Mouse (Mus musculus): ENCODE results near the gene Hsd17b2.

Gene Hsd17b2

GRCm38 (mm10) chr8:117747886-117748730, 46.4 kb downstream of the Hsd17b2 start:
- CTCF ChIA-PET: interaction anchor here (0.6 to 2.1 kb wide), 11 partner anchors 20 to 1902 kb away, joined by 3 to 7 read pairs (median 4); no protein-coding TSS in a partner anchor

GRCm38 (mm10) chr8:117749436-117749835, 47.7 kb downstream of the Hsd17b2 start:
- CTCF ChIA-PET: no interaction called here
- POLR2A ChIA-PET: interaction anchor here in 3 of 4 experiments (0.7 to 1.5 kb wide), 7 partner anchors 17 to 113 kb away, joined by 3 to 4 read pairs (median 3); partner anchors contain the start of gene Mphosph6 (in 2 of the 3)

More at GRCm38 (mm10) chr8:117747886-117748730, 46.4 kb downstream of the Hsd17b2 start:
- POLR2A ChIA-PET: interaction anchor here in 3 of 4 experiments (0.6 to 2.9 kb wide), 23 partner anchors 8 to 640 kb away, joined by 3 to 29 read pairs (median 3); partner anchors contain the start of gene Mphosph6 (in 3 of the 3)

GRCm38 (mm10) chr8:117757900-117758299, 56.2 kb downstream of the Hsd17b2 start:
- CTCF ChIA-PET: interaction anchor here in 2 of 4 experiments (0.6 to 0.9 kb wide), 2 partner anchors 18 to 157 kb away, joined by 3 read pairs; no protein-coding TSS in a partner anchor
- POLR2A ChIA-PET: interaction anchor here in 1 of 4 experiments (0.5 kb wide), 1 partner anchor 88 kb away, joined by 3 read pairs; no protein-coding TSS in a partner anchor

DNA sequence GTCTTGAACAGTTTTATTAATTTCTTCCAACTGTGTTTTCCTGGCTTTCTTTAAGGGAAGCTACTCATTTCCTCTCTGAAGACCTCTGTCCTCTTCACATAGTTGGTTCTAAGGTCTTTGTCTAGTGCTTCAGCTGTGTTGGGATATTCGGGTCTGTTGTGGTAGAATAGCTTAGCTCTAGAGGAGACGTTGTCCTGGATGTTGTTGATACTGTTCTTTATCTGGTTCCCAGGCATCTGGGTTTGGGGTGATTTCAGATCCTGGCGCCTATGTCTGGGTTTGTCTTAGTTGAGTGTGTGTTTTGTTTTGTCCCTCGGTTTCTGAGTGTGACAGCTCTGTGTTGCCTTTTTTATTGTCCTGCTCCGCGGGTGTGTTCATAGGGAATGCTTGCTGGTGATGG, 61.1 kb downstream of the Hsd17b2 start:
- POLR2A ChIA-PET: interaction anchor here in 1 of 4 experiments (1.3 kb wide), 1 partner anchor 25 kb away, joined by 3 read pairs; no protein-coding TSS in a partner anchor
- CTCF ChIA-PET: interaction anchor here in 2 of 4 experiments (0.6 to 1.1 kb wide), 3 partner anchors 9 to 92 kb away, joined by 3 to 15 read pairs (median 6); no protein-coding TSS in a partner anchor

DNA sequence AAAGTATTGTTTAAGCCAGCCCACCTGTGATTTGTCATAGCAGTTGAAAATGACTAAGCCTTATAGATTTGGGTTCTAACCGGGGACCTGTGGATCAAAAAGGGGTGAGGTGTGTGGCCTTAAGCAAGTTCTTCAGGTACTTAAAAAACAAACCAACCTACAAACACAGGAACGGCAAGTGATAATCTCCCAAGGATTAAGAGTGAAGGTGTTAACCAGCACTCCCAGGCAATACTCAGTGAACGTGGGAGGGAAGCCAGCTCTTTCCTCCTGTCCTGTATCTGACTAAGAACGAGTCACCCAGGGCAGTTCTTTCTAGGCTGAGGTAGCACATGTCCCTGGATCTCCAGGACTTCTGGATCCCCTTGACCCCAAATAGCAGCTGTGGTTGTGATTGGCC, 62.9 kb downstream of the Hsd17b2 start:
- ChIA-PET POLR2A (interaction anchor here in 1 of 4 experiments (1.6 kb wide), 1 partner anchor 37 kb away, joined by 6 read pairs; the partner anchor contains the start of gene Mphosph6), CTCF (no interaction called here)

DNA sequence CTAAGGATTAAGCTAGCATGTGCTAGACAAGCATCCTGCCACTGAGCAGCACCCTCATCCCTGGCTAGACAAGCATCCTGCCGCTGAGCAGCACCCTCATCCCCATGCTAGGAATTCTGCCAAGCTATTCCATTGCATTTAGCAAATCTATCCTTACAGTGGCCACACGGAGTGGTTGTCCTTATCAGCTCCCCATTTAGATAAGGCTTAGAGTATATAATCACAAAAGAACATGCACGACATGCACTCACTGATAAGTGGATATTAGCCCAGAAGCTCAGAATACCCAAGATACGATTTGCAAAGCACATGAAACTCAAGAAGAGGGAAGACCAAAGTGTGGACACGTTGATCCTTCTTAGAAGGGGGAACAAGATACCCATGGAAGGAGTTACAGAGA, 64.2 kb downstream of the Hsd17b2 start:
- CTCF ChIA-PET: interaction anchor here in 1 of 4 experiments (0.6 kb wide), 1 partner anchor 511 kb away, joined by 3 read pairs; no protein-coding TSS in a partner anchor
- POLR2A ChIA-PET: interaction anchor here in 1 of 4 experiments (1.0 to 1.6 kb wide), 2 partner anchors 14 to 36 kb away, joined by 3 to 6 read pairs; partner anchors contain the start of gene Mphosph6

- CTCF ChIA-PET: interaction anchor here in 2 of 4 experiments (0.7 to 1.2 kb wide), 3 partner anchors 84 to 161 kb away, joined by 3 to 4 read pairs (median 3); no protein-coding TSS in a partner anchor
- POLR2A ChIA-PET: interaction anchor here in 3 of 4 experiments (0.5 to 1.6 kb wide), 9 partner anchors 25 to 433 kb away, joined by 3 to 16 read pairs (median 5); partner anchors contain the start of gene Mphosph6 (in 2 of the 3)
Measured at GRCm38 (mm10) chr8:117768971-117769370, 67.3 kb downstream of the Hsd17b2 start.

DNA sequence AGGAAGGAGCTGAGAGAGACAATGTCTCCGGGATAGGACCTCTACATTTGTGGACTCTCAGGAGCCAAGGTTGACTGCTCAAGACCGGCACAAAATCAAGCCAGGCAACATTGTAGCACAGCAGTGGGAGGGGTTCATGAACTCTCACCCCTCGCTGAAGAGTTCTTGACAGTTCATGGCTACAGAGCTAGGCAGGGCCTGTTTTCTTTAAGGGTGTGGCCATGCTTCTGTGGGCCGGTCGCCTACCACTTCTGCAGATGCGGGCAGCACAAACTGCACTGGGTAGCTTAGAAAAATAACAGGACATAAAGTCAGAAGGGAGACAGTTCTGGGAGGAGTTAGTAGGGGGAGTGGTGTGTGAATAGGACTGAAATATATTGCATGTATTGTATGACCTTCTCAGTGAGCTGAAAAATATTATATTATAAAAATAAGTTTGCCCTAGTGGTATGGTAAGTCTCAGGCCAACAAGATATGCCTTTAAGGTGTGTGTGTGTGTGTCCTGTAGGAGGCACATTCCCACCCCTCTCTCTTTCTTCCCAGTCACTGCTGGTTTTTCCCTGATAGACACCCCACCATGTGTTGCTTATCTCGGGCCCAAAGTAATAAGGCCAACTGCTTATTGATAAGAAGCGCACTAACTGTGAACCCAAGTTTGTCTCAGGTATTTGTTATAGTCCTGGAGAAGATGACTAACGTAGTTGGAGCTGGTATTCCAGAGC, 69.6 kb downstream of the Hsd17b2 start:
- ChIA-PET CTCF (interaction anchor here (0.5 to 2.5 kb wide), 86 partner anchors 7 to 1449 kb away, joined by 3 to 20 read pairs (median 4); partner anchors contain the start of gene Mphosph6 (in 2 of the 4)), POLR2A (interaction anchor here in 2 of 4 experiments (0.7 to 2.8 kb wide), 9 partner anchors 17 to 517 kb away, joined by 3 to 16 read pairs (median 4); partner anchors contain the start of gene Mphosph6 (in 1 of the 2))

DNA sequence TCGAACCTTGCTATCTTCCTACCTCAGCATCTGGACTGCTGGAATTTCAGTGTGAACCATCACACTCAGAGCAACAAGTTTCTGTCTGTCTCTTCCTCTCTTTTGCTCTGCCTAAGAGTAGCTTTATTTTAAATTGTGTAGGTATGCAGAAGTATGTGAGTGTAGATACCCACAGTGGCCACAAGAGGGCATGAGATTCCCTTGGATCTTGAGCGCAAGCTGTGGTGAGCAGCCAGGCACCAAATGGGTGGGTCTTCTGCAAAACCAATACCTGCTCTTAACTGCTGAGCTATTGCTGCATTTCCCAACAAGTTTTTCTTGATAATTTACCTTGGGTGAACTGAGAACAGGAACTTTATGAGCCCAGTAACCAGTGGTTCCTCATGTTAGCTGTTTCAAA, 70.4 kb downstream of the Hsd17b2 start:
- POLR2A ChIA-PET: interaction anchor here in 3 of 4 experiments (0.7 to 2.8 kb wide), 13 partner anchors 12 to 1581 kb away, joined by 3 to 16 read pairs (median 4); partner anchors contain the start of gene Mphosph6 (in 2 of the 3)
- CTCF ChIA-PET: interaction anchor here (0.5 to 2.5 kb wide), 91 partner anchors 8 to 1448 kb away, joined by 3 to 20 read pairs (median 4); partner anchors contain the start of gene Mphosph6 (in 2 of the 4)

DNA sequence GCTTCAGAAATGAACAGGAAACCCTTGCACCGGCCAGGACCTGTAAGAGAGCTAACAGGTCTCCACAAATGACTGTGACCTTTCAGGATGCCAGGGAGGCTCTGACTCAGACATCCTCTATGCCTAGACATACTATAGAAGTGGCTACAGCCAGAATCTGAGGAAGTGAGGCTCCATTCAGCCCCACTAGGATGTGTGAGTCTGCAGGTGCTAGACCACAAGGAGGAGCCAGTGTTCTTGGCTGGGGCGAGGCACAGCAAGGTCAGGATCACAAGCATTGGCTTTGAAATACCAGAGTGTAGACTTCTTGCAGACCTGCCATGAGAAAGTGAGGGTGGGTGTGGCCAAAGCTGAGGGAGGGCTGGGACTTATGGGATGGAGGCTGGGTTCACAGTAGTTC, 70.9 kb downstream of the Hsd17b2 start:
- ChIA-PET CTCF (interaction anchor here (0.5 to 2.5 kb wide), 60 partner anchors 9 to 1292 kb away, joined by 3 to 20 read pairs (median 4); partner anchors contain the start of gene Mphosph6 (in 2 of the 4)), POLR2A (interaction anchor here in 3 of 4 experiments (0.7 to 2.8 kb wide), 11 partner anchors 11 to 428 kb away, joined by 3 to 16 read pairs (median 4); partner anchors contain the start of gene Mphosph6 (in 2 of the 3))

DNA sequence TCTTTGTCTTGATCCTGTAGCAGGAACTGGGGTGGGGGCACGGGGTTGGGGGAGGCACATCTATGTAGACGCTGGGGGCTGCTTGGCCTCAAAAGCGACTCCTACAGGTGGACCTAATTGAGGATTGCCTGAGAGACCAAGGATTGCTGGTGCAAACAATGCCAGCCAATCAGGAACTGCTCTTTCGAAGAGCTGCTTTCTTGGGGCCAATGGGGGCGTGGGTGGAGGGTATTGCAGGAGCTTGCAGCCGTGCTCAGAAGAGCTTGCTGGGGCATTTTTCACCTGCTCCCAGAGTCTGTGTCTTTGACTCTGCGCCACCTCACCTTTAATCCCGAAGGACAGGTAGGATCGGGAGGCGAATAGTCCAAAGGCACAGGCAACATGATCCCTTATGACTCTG, 73.9 kb downstream of the Hsd17b2 start:
- CTCF ChIA-PET: interaction anchor here (0.6 to 1.6 kb wide), 9 partner anchors 14 to 387 kb away, joined by 3 to 12 read pairs (median 3); partner anchors contain the start of gene Mphosph6 (in 1 of the 4)
- POLR2A ChIA-PET: interaction anchor here in 3 of 4 experiments (0.5 to 2.9 kb wide), 14 partner anchors 9 to 646 kb away, joined by 3 to 21 read pairs (median 3); partner anchors contain the start of gene Mphosph6 (in 2 of the 3)

DNA sequence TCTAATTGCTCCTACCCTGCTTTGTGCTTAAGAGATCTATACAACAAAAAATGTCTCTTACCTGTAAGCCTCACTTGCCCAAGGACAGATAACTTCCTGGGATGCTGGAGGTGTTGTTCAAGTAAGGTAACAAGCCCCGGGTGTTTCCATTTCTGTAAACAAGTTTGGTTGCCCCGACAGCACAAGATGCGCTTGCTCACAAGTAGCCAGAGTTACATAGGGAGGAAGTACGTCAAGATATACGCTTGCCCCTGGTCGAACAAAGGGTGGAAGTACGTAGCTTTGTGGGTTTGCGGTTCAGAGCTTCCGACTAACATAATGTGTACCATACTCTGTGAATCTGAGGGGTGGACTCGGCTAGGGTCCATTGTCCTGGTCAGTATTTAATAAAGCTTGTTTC, 74.4 kb downstream of the Hsd17b2 start:
- CTCF ChIA-PET: interaction anchor here in 3 of 4 experiments (0.6 to 1.6 kb wide), 8 partner anchors 13 to 386 kb away, joined by 3 to 8 read pairs (median 3); partner anchors contain the start of gene Mphosph6 (in 1 of the 3)
- POLR2A ChIA-PET: interaction anchor here in 2 of 4 experiments (0.7 to 2.9 kb wide), 7 partner anchors 9 to 29 kb away, joined by 3 to 21 read pairs (median 4); partner anchors contain the start of gene Mphosph6 (in 2 of the 2)

GRCm38 (mm10) chr8:117778531-117779322, 77.0 kb downstream of the Hsd17b2 start:
- POLR2A ChIA-PET: interaction anchor here (0.6 to 2.2 kb wide), 15 partner anchors 11 to 450 kb away, joined by 3 to 14 read pairs (median 5); partner anchors contain the start of gene Mphosph6 (in 2 of the 4)
- CTCF ChIA-PET: interaction anchor here in 3 of 4 experiments (0.6 to 0.7 kb wide), 5 partner anchors 10 to 1286 kb away, joined by 3 read pairs; no protein-coding TSS in a partner anchor

GRCm38 (mm10) chr8:117779344-117779743, 77.6 kb downstream of the Hsd17b2 start:
- CTCF ChIA-PET: no interaction called here

DNA sequence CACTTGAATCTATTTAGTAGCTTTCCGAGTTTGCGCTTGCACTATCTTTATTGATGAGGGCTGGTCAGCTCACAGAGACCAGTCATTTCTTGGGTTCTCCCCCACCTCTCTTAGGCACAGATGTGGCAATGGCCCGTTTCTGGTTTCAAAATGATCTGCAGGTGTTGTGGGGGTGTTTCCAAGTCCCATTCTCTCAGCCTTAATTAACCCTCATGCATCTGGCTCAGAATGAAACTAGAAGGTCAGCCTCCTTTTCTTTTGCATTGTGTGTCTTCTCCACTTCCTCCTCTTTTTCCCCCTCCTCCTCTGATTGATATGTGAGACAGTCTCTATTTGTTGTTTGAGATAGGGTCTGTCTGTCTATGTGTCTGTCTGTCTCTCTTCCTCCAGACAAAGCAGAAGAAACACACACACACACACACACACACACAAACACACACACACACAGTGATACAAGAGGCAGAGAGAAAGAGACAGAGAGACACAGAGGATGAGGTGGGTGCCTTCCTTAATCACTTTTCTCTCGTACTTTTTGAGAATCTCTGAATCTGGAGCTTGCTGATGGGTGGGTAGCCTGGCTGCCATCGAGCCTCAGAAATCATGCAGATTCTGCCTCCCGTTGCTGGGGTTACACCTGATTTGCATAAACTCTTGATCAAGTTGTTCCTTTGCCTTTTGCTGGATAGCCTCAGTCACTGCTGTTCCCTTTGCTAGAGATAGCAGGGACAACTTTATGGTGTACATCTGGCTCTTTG, 79.8 kb downstream of the Hsd17b2 start:
- POLR2A ChIA-PET: interaction anchor here in 2 of 4 experiments (1.2 to 8.0 kb wide), 3 partner anchors 19 to 67 kb away, joined by 3 to 61 read pairs (median 12); partner anchors contain the start of gene Mphosph6 (in 2 of the 2)

More at GRCm38 (mm10) chr8:117779344-117779743, 77.6 kb downstream of the Hsd17b2 start:
- POLR2A ChIA-PET: interaction anchor here in 3 of 4 experiments (0.6 to 2.2 kb wide), 5 partner anchors 10 to 278 kb away, joined by 3 to 14 read pairs (median 5); partner anchors contain the start of gene Mphosph6 (in 2 of the 3)

More for the DNA sequence above, 79.8 kb downstream of the Hsd17b2 start:
- CTCF ChIA-PET: interaction anchor here in 2 of 4 experiments (0.5 to 1.2 kb wide), 2 partner anchors 10 to 12 kb away, joined by 3 to 4 read pairs; no protein-coding TSS in a partner anchor
